Mouse (Mus musculus) duodenum, adult 2 months (tissue): Measurements from ENCODE around the gene Olfr780. TPM values are rescaled to one million over a fixed set of nuclear protein-coding genes. Genes with fewer than 3 reads are reported as not detected.

Experiments
- polyA plus RNA-seq: library from polyadenylated mRNA; depleted of rRNA; stranded (reverse); fragments of >200 nt; gene quantifications from 2 replicates; pipeline ENCODE4 v1.2.3, GENCODE M21; 2012; ENCODE audit warnings: low replicate concordance; rRNA removed

Gene Olfr780
- polyA plus RNA-seq, result not detected in 2 replicates

GRCm38 (mm10) chr10:129317817-129318216 is at the start of gene Olfr780:
TSS of gene Olfr780 (plus strand) at chr10:129318117.

DNA sequence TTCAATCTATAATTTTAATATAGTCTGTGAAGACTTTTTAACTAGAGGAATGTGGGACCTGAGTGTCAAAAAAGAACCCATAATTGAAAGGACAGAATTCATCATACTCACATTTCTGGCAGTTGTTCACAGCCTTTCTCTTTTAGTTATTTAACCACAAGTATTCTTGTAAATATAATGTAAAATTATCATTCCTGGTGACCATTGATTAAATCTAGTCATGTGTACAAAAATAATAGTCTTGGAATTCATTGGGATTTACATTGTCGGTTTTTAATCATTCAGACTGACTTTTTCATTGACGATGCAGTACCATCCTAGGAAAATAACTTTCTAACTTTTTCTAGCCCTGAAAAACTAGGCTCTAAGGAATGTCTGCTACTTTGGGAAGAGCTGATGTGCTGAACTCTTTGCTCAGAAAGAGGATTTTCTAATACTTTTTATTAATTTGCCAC is 46.8 kb upstream of the Olfr780 start, which contains the start of gene Olfr777:
TSS of gene Olfr777 (minus strand) at position 405 of the 455 bp plus-strand sequence.

GRCm38 (mm10) chr10:129328554-129328953 is 10.6 kb downstream of the Olfr780 start, which contains the start of gene Olfr781:
TSS of gene Olfr781 (plus strand) at chr10:129328854.

DNA sequence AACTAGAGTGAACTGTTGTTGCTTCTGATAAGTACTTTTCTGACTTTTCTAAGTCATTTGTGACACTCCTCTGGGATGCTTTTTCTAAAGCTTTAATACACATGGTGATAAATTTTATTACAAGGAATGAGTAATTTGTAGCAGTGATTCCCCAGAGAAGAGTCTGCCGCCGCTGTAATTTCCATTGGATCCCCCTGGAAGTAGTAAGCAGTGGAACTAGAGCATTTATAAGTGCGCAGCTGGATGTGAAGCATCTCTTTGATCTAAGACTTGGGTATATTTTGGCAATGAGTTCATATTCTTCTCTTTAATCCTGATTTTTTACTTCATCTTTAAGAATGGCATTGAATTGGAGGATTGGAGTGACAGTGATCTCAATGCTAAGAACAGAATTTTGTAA is 30.6 kb downstream of the Olfr780 start, which contains the start of gene Olfr782:
TSS of gene Olfr782 (plus strand) at position 301 of the 400 bp plus-strand sequence.

Other genes with a start within 250 kb of the Olfr780 start
- gene Olfr766-ps1, start 249.1 kb upstream of the Olfr780 start, polyA plus RNA-seq, result not detected in 2 replicates
- gene Olfr767, start 235.2 kb upstream of the Olfr780 start, polyA plus RNA-seq, result not detected in 2 replicates
- not detected in 2 replicates for gene Olfr768, start 218.7 kb upstream of the Olfr780 start, polyA plus RNA-seq
- gene Olfr769, start 200.3 kb upstream of the Olfr780 start, polyA plus RNA-seq, result not detected in 2 replicates
- gene Olfr770, start 179.1 kb upstream of the Olfr780 start, polyA plus RNA-seq, result not detected in 2 replicates
- gene Olfr771, start 153.4 kb upstream of the Olfr780 start, polyA plus RNA-seq, result not detected in 2 replicates
- gene Olfr772, start 140.2 kb upstream of the Olfr780 start, polyA plus RNA-seq, result not detected in 2 replicates
- not detected in 2 replicates for gene Olfr773, start 130.7 kb upstream of the Olfr780 start, polyA plus RNA-seq
- not detected in 2 replicates for gene Olfr774, start 81.9 kb upstream of the Olfr780 start, polyA plus RNA-seq
- not detected in 2 replicates for gene Olfr775, start 69.7 kb upstream of the Olfr780 start, polyA plus RNA-seq
- gene Olfr776, start 59.0 kb upstream of the Olfr780 start, polyA plus RNA-seq, result not detected in 2 replicates
- not detected in 2 replicates for gene Olfr777, start 46.6 kb upstream of the Olfr780 start, polyA plus RNA-seq
- not detected in 2 replicates for gene Olfr781, start 10.7 kb downstream of the Olfr780 start, polyA plus RNA-seq
- gene Olfr782, start 30.7 kb downstream of the Olfr780 start, polyA plus RNA-seq, result not detected in 2 replicates
- gene Olfr784, start 66.0 kb downstream of the Olfr780 start, polyA plus RNA-seq, result not detected in 2 replicates
- not detected in 2 replicates for gene Olfr785, start 87.3 kb downstream of the Olfr780 start, polyA plus RNA-seq
- not detected in 2 replicates for gene Olfr786, start 109.2 kb downstream of the Olfr780 start, polyA plus RNA-seq
- gene Olfr787, start 143.7 kb downstream of the Olfr780 start, polyA plus RNA-seq, result not detected in 2 replicates
- not detected in 2 replicates for gene Olfr788, start 152.9 kb downstream of the Olfr780 start, polyA plus RNA-seq
- not detected in 2 replicates for gene Olfr789, start 166.6 kb downstream of the Olfr780 start, polyA plus RNA-seq
- gene Olfr790, start 180.4 kb downstream of the Olfr780 start, polyA plus RNA-seq, result not detected in 2 replicates
- not detected in 2 replicates for gene Olfr791, start 203.7 kb downstream of the Olfr780 start, polyA plus RNA-seq
- not detected in 2 replicates for gene Olfr792, start 221.0 kb downstream of the Olfr780 start, polyA plus RNA-seq
- not detected in 2 replicates for gene Olfr794, start 249.5 kb downstream of the Olfr780 start, polyA plus RNA-seq